Mouse (Mus musculus): Measurements from ENCODE around the gene Wnt7b.

GRCm38 (mm10) chr15:85574558-85574957 lies 7.7 kb downstream of the Wnt7b start:
- no peak for TF ChIP-seq HCFC1 (IDR thresholded peaks at IDR 0.05; ENCODE audit: borderline replicate concordance, insufficient read depth, low read length)
- TF ChIP-seq MAFK (IDR thresholded peaks at IDR 0.05; ENCODE audit: insufficient read depth, low read depth, low read length), result no peak
- no peak for TF ChIP-seq ZNF384 (IDR thresholded peaks at IDR 0.05; ENCODE audit: low read depth, low read length)
